Mouse (Mus musculus) heart, adult 10 weeks (tissue): Measurements from ENCODE around the gene Cd200r3. TPM values are rescaled to one million over a fixed set of nuclear protein-coding genes. Genes with fewer than 3 reads are reported as not detected.

Experiments used
- polyA plus RNA-seq: library from polyadenylated mRNA; stranded (reverse); fragments of 350-450 nt; fragmentation: Illumina TruSeq; extraction: RNeasy Lipid Tissue Mini Kit (QIAGEN cat#74804); gene quantifications from one replicate; pipeline ENCODE4 v1.2.3, GENCODE M21; 2014; ENCODE audit warnings: low read depth, low replicate concordance

Cd200r3 gene
- not detected for polyA plus RNA-seq

DNA sequence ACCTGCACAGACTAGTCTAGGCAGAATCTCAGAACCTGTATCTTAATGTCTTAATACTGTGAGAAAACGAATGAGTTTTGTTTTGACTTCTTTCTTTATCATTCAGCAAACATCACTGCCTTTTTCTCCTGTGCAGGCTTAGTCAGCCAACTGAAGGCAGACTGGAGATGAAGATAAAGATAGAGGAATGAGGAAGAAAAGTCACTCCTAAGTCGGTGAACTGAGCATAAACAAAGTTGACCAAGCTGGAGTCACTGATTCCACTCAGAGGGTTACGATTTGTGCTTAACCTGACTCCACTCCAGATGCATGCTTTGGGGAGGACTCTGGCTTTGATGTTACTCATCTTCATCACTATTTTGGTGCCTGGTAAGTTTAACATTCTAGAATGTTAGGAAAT is at the start of gene Cd200r3:
TSS of gene Cd200r3 (plus strand) at position 211 of the 400 bp plus-strand sequence.

Other genes with a start within 250 kb of the Cd200r3 start
- 4.5 TPM for gene Nepro, start 219.4 kb upstream of the Cd200r3 start, polyA plus RNA-seq
- 9.6 TPM for gene Gtpbp8, start 197.3 kb upstream of the Cd200r3 start, polyA plus RNA-seq
- 0.37 TPM for gene Cd200r1, start 177.9 kb upstream of the Cd200r3 start, polyA plus RNA-seq
- not detected for gene Cd200r4, start 131.9 kb upstream of the Cd200r3 start, polyA plus RNA-seq
- not detected for gene Cd200r2, start 76.6 kb upstream of the Cd200r3 start, polyA plus RNA-seq
- gene Ccdc80, start 149.7 kb downstream of the Cd200r3 start, polyA plus RNA-seq = 47.7 TPM
- 10.0 TPM for gene Slc35a5, start 215.0 kb downstream of the Cd200r3 start, polyA plus RNA-seq
- gene Atg3, start 215.1 kb downstream of the Cd200r3 start, polyA plus RNA-seq = 27.4 TPM